Mouse (Mus musculus) lung, postnatal 10 days (tissue): Measurements from ENCODE around the gene Cyp2b9.
"Not testable (repeated sequence)": the region's sequence is repeated elsewhere in the genome, so short reads cannot be mapped to it uniquely, and the experiment has no call there.

Source experiments
- DNase-seq: peaks from one replicate; pipeline ENCODE4 v3.0.0; 2021

The Cyp2b9 gene

DNA sequence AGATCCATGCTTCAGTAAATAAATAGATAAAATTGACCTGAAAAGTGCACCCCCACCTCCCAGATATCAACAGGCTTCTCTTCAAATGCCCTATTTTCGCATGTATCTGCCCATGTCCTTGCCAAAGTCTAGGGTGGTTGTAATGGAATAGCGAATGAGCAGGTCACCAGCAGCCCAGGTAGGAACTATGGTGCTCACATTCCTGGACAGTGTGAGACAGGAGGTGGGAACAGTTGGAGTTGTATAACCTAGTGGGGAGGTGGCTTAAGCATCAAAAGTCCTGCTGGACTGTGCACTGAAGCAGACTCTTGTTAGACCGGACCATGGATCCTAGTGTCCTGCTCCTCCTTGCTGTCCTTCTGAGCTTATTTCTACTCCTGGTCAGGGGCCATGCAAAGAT lies at the start of gene Cyp2b9:
TSS of gene Cyp2b9 (plus strand) at position 301 of the 400 bp plus-strand sequence.
- not testable (repeated sequence) for DNase-seq

- DNase-seq: not testable (repeated sequence)
Measured at GRCm38 (mm10) chr7:26139623-26140022, 33.6 kb upstream of the Cyp2b9 start.

- DNase-seq: not testable (repeated sequence)
Measured at GRCm38 (mm10) chr7:26143657-26144056, 29.6 kb upstream of the Cyp2b9 start.

- not testable (repeated sequence) for DNase-seq
Measured at GRCm38 (mm10) chr7:26168765-26169536, 4.3 kb upstream of the Cyp2b9 start.

DNA sequence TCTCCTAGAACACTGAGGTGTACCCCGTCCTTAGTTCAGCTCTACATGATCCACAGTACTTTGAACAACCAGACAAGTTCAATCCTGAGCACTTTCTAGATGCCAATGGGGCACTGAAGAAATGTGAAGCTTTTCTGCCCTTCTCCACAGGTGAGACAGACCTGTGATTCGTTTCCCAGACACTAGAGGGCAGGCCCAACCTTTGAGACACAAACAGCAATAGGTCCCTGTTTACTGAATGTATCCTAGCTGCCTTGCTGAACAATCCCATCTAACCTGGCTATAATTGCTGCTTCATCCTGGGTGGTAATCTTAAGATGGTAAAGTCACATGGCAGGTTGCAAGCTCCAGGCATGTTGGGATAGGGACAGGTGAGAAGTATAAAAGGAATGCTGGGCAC lies 27.9 kb downstream of the Cyp2b9 start:
- DNase-seq: no peak

GRCm38 (mm10) chr7:26260034-26260433 lies 86.8 kb downstream of the Cyp2b9 start, which contains the start of gene Vmn1r184:
TSS of gene Vmn1r184 (plus strand) at chr7:26260334.
- DNase-seq: not testable (repeated sequence)
